Mouse (Mus musculus): ENCODE data around the gene Wnt1. TPM values are rescaled to one million over a fixed set of nuclear protein-coding genes. Genes with fewer than 3 reads are reported as not detected.

Gene Wnt1
- polyA plus RNA-seq, 1 experiment from 2014 or later = not detected

DNA sequence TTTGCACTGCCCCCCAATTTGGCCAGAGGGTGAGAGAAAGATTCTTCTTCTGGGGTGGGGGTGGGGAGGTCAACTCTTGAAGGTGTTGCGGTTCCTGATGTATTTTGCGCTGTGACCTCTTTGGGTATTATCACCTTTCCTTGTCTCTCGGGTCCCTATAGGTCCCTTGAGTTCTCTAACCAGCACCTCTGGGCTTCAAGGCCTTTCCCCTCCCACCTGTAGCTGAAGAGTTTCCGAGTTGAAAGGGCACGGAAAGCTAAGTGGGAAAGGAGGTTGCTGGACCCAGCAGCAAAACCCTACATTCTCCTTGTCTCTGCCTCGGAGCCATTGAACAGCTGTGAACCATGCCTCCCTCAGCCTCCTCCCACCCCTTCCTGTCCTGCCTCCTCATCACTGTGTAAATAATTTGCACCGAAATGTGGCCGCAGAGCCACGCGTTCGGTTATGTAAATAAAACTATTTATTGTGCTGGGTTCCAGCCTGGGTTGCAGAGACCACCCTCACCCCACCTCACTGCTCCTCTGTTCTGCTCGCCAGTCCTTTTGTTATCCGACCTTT is 3.6 kb downstream of the Wnt1 start:
- no peak overlapping the region for H3K27ac ChIP-seq (ENCODE audit: low read depth, low read length)
- 4% methylated on average over 13 of the region's 13 CpGs for WGBS (ENCODE audit: insufficient replicate concordance)
- ATAC-seq (replicated peaks; ENCODE audit: insufficient number of reproducible peaks, low FRiP score, low TSS enrichment) = no peak
- no peaks in the 10 kb centered on the region for H3K9me3 ChIP-seq (replicated peaks; ENCODE audit: control insufficient read depth, low read length)
- peaks cover 100% of the 10 kb centered on the region for H3K27me3 ChIP-seq (ENCODE audit: control insufficient read depth, insufficient read depth, low read length)
- no peak overlapping the region for H3K4me3 ChIP-seq (ENCODE audit: low read depth, low read length)
- H3K4me1 ChIP-seq (ENCODE audit: control insufficient read depth, insufficient read depth, low read length) = peaks cover 19% of the 10 kb centered on the region
- H3K4me2 ChIP-seq = no peak overlapping the region
- H3K36me3 ChIP-seq (ENCODE audit: control insufficient read depth, insufficient read depth, low read length) = no peaks in the 10 kb centered on the region
- H3K9ac ChIP-seq (ENCODE audit: low read depth, low read length) = no peak overlapping the region

DNA sequence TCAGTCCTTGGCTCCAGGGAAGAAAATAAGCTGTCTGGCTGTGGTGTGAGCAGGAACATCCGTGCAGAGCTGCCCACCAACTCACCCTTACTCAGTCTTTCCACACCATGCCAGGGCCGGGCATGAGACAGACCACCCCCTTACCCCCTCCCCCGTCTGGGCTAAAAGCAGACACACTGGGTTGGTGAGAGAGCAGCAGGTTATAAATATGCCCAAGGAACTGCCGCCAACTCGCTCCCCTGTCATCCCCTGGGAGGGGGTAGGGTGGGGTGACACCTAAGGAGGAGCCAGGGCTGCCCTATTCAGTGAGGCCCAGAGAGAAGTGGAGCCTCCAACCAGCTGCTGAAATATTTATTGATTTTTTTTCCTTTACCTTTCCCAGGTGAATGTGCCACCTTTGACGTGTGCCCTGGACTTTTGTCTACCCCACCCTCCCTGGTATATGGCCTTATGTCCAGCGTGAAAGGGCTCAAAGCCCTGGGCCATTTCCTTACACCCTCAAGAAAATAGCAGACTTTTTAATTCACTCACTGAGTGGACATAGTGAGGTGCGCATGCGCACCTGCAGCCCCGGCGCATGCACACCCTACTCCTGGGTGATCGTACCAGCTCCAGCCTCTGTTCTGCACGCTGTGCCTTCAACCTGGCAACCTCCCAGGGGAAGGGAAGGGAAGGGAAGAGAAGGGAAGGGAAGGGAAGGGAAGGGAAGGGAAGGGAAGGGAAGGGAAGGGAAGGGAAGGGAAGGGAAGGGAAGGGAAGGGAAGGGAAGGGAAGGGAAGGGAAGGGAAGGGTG is 7.3 kb downstream of the Wnt1 start:
- Histone ChIP-seq H3K4me1 (ENCODE audit: control insufficient read depth, insufficient read depth, low read length) (peaks cover 13% of the 10 kb centered on the region; the same call in 1 of the 2 replicates), H3K9me3 (replicated peaks; ENCODE audit: control insufficient read depth, low read length) (no peaks in the 10 kb centered on the region), H3K27ac (ENCODE audit: low read depth, low read length) (no peak overlapping the region), H3K4me2 (no peak overlapping the region; the same call in 1 of the 2 replicates), H3K4me3 (ENCODE audit: low read depth, low read length) (no peak overlapping the region), H3K9ac (ENCODE audit: low read depth, low read length) (no peak overlapping the region), H3K27me3 (ENCODE audit: control insufficient read depth, insufficient read depth, low read length) (peaks cover 100% of the 10 kb centered on the region), H3K36me3 (ENCODE audit: control insufficient read depth, insufficient read depth, low read length) (no peaks in the 10 kb centered on the region)
- WGBS (ENCODE audit: insufficient replicate concordance) = 8% methylated on average over 13 of the region's 13 CpGs
- no peak for ATAC-seq (replicated peaks; ENCODE audit: insufficient number of reproducible peaks, low FRiP score, low TSS enrichment)

DNA sequence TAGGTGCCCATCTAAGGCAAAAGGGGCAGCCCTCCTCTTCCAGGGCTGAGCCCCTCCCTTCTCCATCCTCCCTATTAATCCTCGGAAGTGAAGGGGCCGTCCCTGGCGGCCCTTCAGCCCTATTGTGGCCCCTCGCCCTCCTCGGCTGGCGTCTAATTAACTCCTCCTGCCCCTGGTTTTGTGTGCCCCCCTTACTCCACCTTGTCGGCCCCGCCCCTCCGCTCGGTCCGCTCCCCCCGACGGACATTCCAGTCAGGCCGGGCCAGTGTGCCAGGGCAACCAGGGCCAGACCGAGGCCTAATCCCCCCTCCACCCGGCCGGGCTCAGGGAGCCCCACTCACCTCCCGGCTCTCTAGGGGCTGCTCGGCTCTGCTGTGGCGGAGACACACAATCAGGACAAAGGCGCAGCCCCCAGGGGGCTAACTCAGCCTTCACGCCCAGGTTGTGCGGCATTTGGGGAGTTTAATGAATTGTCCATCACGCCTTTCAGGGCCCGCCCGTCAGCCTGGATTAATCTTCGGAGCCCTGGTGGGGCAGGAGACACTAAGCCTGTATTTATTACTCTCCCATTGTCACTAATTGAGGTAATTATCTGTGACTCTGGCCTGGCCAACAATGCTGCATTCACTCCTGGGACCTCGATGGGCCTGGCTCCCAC is 8.3 kb downstream of the Wnt1 start:
- no peak overlapping the region for H3K27ac ChIP-seq (ENCODE audit: low read depth, low read length)
- H3K9me3 ChIP-seq (replicated peaks; ENCODE audit: control insufficient read depth, low read length) = no peaks in the 10 kb centered on the region
- WGBS (ENCODE audit: insufficient replicate concordance) = 2% methylated on average over 28 of the region's 28 CpGs
- peaks cover 99% of the 10 kb centered on the region for H3K27me3 ChIP-seq (ENCODE audit: control insufficient read depth, insufficient read depth, low read length)
- peaks cover 10% of the 10 kb centered on the region; the same call in 1 of the 2 replicates for H3K4me1 ChIP-seq (ENCODE audit: control insufficient read depth, insufficient read depth, low read length)
- no peak overlapping the region for H3K4me3 ChIP-seq (ENCODE audit: low read depth, low read length)
- no peak overlapping the region for H3K4me2 ChIP-seq
- ATAC-seq (replicated peaks; ENCODE audit: insufficient number of reproducible peaks, low FRiP score, low TSS enrichment) = peak; percentile 39; the same call in 1 of the 2 replicates
- no peak overlapping the region for H3K9ac ChIP-seq (ENCODE audit: low read depth, low read length)
- H3K36me3 ChIP-seq (ENCODE audit: control insufficient read depth, insufficient read depth, low read length) = no peaks in the 10 kb centered on the region

DNA sequence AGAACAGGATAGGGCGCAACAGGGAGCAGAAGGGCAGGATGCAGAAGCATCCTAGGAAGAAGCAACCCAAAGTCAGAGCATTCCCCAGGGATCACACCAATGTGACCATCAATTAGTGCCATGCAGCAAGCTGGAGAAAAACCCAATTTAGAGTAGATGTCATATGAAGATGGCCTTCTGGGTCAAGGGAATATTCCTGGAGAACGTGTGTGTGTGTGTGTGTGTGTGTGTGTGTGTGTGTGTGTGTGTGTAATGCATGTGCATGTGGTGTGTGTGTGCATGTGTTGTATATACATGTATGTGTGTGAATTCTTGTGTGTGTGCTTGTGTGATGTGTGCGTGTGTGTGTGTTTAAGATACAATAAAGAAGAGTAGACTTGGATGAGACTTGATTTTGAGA is 9.2 kb downstream of the Wnt1 start:
- Histone ChIP-seq H3K9me3 (replicated peaks; ENCODE audit: control insufficient read depth, low read length) (no peaks in the 10 kb centered on the region), H3K36me3 (ENCODE audit: control insufficient read depth, insufficient read depth, low read length) (no peaks in the 10 kb centered on the region), H3K9ac (ENCODE audit: low read depth, low read length) (no peak overlapping the region), H3K4me1 (ENCODE audit: control insufficient read depth, insufficient read depth, low read length) (peaks cover 16% of the 10 kb centered on the region; the same call in 1 of the 2 replicates), H3K27me3 (ENCODE audit: control insufficient read depth, insufficient read depth, low read length) (peaks cover 99% of the 10 kb centered on the region), H3K4me2 (no peak overlapping the region), H3K4me3 (ENCODE audit: low read depth, low read length) (no peak overlapping the region), H3K27ac (ENCODE audit: low read depth, low read length) (no peak overlapping the region)
- no peak for ATAC-seq (replicated peaks; ENCODE audit: insufficient number of reproducible peaks, low FRiP score, low TSS enrichment)
- WGBS (ENCODE audit: insufficient replicate concordance) = 43% methylated on average over 3 of the region's 3 CpGs

DNA sequence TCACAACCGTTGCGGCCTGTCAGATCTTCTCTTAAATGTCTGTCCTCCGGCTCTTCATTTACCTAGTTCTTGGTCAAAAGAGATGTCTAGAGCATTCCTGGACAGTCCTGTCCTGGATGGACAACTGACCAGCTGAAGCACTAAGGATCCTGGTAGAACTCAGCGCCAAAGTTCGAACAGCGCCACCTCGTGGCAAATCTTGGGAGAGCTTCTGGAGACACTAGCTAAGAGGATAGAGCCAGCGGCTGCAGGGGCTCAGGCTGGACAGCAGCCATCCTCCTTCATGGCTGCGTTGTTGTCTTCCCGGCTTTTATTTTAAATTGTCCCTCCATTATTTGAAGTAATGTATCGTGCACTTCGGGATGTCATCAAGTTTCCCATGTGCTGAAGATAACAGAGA is 9.7 kb downstream of the Wnt1 start:
- no peak overlapping the region for H3K27ac ChIP-seq (ENCODE audit: low read depth, low read length)
- no peak overlapping the region for H3K4me2 ChIP-seq
- 9% methylated on average over 12 of the region's 12 CpGs for WGBS (ENCODE audit: insufficient replicate concordance)
- ATAC-seq (replicated peaks; ENCODE audit: insufficient number of reproducible peaks, low FRiP score, low TSS enrichment) = no peak
- H3K4me3 ChIP-seq (ENCODE audit: low read depth, low read length) = no peak overlapping the region
- H3K9ac ChIP-seq (ENCODE audit: low read depth, low read length) = no peak overlapping the region
- no peaks in the 10 kb centered on the region for H3K9me3 ChIP-seq (replicated peaks; ENCODE audit: control insufficient read depth, low read length)
- no peaks in the 10 kb centered on the region for H3K36me3 ChIP-seq (ENCODE audit: control insufficient read depth, insufficient read depth, low read length)
- H3K27me3 ChIP-seq (ENCODE audit: control insufficient read depth, insufficient read depth, low read length) = peaks cover 99% of the 10 kb centered on the region
- H3K4me1 ChIP-seq (ENCODE audit: control insufficient read depth, insufficient read depth, low read length) = peaks cover 17% of the 10 kb centered on the region; the same call in 1 of the 2 replicates

DNA sequence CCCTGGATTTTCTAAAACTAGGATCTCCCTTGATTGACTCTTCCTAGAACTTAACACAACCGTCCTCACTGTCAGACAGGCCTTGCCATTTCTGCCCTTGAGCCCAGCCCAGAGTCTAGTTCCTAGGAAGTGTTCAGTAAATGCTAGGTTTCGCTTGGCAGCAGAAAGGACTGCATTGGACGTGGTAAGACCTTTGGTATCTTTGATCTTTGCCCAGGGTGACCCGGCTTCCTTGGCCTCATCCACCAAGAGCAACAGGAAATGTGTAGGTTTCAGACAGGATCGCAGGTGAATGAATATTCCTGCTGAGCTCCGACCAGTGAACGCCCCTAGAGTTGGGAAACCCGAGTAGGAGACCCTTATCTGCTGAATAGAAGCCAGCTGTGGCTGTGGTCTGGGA is 13.3 kb downstream of the Wnt1 start:
- H3K9ac ChIP-seq (ENCODE audit: low read depth, low read length) = no peak overlapping the region
- H3K27ac ChIP-seq (ENCODE audit: low read depth, low read length) = no peak overlapping the region
- peaks cover 35% of the 10 kb centered on the region for H3K4me1 ChIP-seq (ENCODE audit: control insufficient read depth, insufficient read depth, low read length)
- no peak overlapping the region for H3K4me3 ChIP-seq (ENCODE audit: low read depth, low read length)
- WGBS (ENCODE audit: insufficient replicate concordance) = 1% methylated on average over 8 of the region's 8 CpGs
- ATAC-seq (replicated peaks; ENCODE audit: insufficient number of reproducible peaks, low FRiP score, low TSS enrichment) = no peak
- no peaks in the 10 kb centered on the region for H3K9me3 ChIP-seq (replicated peaks; ENCODE audit: control insufficient read depth, low read length)
- H3K36me3 ChIP-seq (ENCODE audit: control insufficient read depth, insufficient read depth, low read length) = no peaks in the 10 kb centered on the region
- H3K4me2 ChIP-seq = no peak overlapping the region
- peaks cover 99% of the 10 kb centered on the region for H3K27me3 ChIP-seq (ENCODE audit: control insufficient read depth, insufficient read depth, low read length)

DNA sequence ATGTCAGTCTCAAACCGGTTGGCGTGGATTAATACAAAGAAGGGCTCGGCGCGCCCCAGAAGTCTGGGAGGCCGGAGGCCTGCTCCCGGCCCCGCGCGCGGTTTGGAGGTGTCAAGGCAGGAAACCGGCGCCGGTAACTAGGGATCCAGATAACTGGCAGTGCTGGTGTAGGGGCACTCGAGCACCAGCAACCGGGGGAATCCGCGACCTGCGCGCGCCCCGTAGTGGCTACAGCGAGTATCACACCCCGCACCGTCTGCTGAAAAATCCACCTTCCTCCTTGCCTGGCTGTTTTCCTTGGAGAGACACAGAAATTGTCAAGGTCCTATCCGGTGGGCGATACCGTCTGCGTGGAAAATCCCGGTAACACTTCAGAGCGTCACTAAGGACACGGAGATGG is 14.4 kb downstream of the Wnt1 start:
- Histone ChIP-seq H3K9ac (ENCODE audit: low read depth, low read length) (no peak overlapping the region), H3K4me3 (ENCODE audit: low read depth, low read length) (no peak overlapping the region), H3K4me2 (peak overlapping the region; percentile 58), H3K9me3 (replicated peaks; ENCODE audit: control insufficient read depth, low read length) (no peaks in the 10 kb centered on the region), H3K4me1 (ENCODE audit: control insufficient read depth, insufficient read depth, low read length) (peaks cover 44% of the 10 kb centered on the region), H3K27ac (ENCODE audit: low read depth, low read length) (no peak overlapping the region), H3K27me3 (ENCODE audit: control insufficient read depth, insufficient read depth, low read length) (peaks cover 99% of the 10 kb centered on the region), H3K36me3 (ENCODE audit: control insufficient read depth, insufficient read depth, low read length) (no peaks in the 10 kb centered on the region)
- WGBS (ENCODE audit: insufficient replicate concordance) = under 1% methylated on average over 32 of the region's 32 CpGs
- no peak for ATAC-seq (replicated peaks; ENCODE audit: insufficient number of reproducible peaks, low FRiP score, low TSS enrichment)

DNA sequence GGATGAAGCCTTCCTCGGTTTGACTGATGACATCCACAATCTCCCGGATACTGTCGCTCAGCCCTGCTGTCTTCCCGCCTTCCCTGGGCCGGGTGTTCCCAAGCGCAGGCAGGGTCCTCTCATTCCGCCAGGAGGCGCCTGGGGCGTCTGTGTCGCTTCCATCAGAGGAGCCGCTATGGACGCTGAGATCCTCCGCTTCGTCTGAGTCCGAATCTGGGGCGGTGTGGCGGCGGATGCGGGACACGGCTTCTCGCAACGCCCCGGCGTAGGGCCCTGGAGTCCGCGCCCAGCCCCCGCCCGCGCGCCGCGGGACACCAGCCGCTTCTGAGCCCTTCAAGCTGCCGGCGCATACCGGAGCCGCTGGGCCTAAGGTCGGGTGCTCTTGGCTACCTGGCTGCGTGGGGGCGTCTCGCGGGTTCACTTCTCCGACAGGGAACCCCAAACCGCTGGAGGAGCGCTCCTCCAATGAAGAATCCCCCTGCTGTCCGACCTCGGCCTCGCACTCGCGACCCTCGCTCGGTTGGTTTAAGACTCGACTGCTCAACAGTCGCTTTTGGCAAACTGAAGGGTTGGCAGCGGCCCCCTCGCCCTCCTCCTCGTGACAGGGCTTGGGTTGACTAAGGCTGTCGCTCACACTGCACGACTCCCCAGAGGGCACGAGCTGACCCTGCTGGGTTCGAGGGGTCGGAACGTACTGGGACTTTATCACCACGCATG is 15.8 kb downstream of the Wnt1 start:
- Histone ChIP-seq H3K9ac (ENCODE audit: low read depth, low read length) (peak overlapping the region; percentile 50), H3K4me1 (ENCODE audit: control insufficient read depth, insufficient read depth, low read length) (peaks cover 51% of the 10 kb centered on the region), H3K27ac (ENCODE audit: low read depth, low read length) (no peak overlapping the region), H3K4me2 (peak overlapping the region; percentile 74), H3K9me3 (replicated peaks; ENCODE audit: control insufficient read depth, low read length) (no peaks in the 10 kb centered on the region), H3K27me3 (ENCODE audit: control insufficient read depth, insufficient read depth, low read length) (peaks cover 96% of the 10 kb centered on the region), H3K36me3 (ENCODE audit: control insufficient read depth, insufficient read depth, low read length) (no peaks in the 10 kb centered on the region), H3K4me3 (ENCODE audit: low read depth, low read length) (peak overlapping the region; percentile 41)
- WGBS (ENCODE audit: insufficient replicate concordance) = 1% methylated on average over 64 of the region's 64 CpGs
- ATAC-seq (replicated peaks; ENCODE audit: insufficient number of reproducible peaks, low FRiP score, low TSS enrichment) = peak; percentile 24; the same call in 1 of the 2 replicates
